Mouse (Mus musculus) embryonic facial prominence, embryonic 15.5 days (tissue): ENCODE measurements around the gene Abhd4. TPM values are rescaled to one million over a fixed set of nuclear protein-coding genes. Genes with fewer than 3 reads are reported as not detected.

Experiments used
- ATAC-seq: fragments of 200-750 bp; cut with Nextera tagmentation; 2 replicates; pipeline ENCODE4 v1.8.0; 2017; ENCODE audit warnings: low read depth, moderate TSS enrichment; ENCODE audit not compliant: insufficient number of reproducible peaks, low FRiP score, low TSS enrichment
- H3K27ac ChIP-seq: fragments of 300-500 bp; sonication (generic); replicated peaks from 2 replicates; pipeline ENCODE4 v1.5.1; 2015; ENCODE audit warnings: mild to moderate bottlenecking, inconsistent platforms
- H3K27me3 ChIP-seq: fragments of 300-500 bp; sonication (generic); 2 replicates; pipeline ENCODE4 v1.6.1; 2015; ENCODE audit warnings: inconsistent platforms
- H3K36me3 ChIP-seq: fragments of 300-500 bp; sonication (generic); 2 replicates; pipeline ENCODE4 v1.6.1; 2015; ENCODE audit warnings: mild to moderate bottlenecking, inconsistent platforms
- H3K4me1 ChIP-seq: fragments of 300-500 bp; sonication (generic); 2 replicates; pipeline ENCODE4 v1.6.1; 2015; ENCODE audit warnings: inconsistent platforms
- H3K4me2 ChIP-seq: fragments of 300-500 bp; sonication (generic); replicated peaks from 2 replicates; pipeline ENCODE4 v1.6.1; 2015; ENCODE audit warnings: mild to moderate bottlenecking, inconsistent platforms
- H3K4me3 ChIP-seq: fragments of 300-500 bp; sonication (generic); replicated peaks from 2 replicates; pipeline ENCODE4 v1.5.1; 2015; ENCODE audit warnings: mild to moderate bottlenecking, inconsistent platforms
- H3K9ac ChIP-seq: fragments of 300-500 bp; sonication (generic); 2 replicates; pipeline ENCODE4 v1.6.1; 2015; ENCODE audit warnings: inconsistent platforms
- H3K9me3 ChIP-seq: fragments of 300-500 bp; sonication (generic); replicated peaks from 2 replicates; pipeline ENCODE4 v1.6.1; 2016; ENCODE audit warnings: inconsistent platforms
- WGBS: fragments of 180-500 bp; shearing (Covaris S2); methylation state at CpG from one replicate; pipeline ENCODE4 v1.1.7; 2015; 5-methylcytosine and 5-hydroxymethylcytosine counted together
- polyA plus RNA-seq: library from polyadenylated mRNA; unstranded; fragments of >200 nt; fragmentation: Nextera tagmentation; extraction: Ambion mirVana; gene quantifications from 2 replicates; pipeline ENCODE4 v1.2.1, GENCODE M21; 2015

Gene Abhd4
- polyA plus RNA-seq, 1 experiment from 2014 or later, result 66.7 TPM

DNA sequence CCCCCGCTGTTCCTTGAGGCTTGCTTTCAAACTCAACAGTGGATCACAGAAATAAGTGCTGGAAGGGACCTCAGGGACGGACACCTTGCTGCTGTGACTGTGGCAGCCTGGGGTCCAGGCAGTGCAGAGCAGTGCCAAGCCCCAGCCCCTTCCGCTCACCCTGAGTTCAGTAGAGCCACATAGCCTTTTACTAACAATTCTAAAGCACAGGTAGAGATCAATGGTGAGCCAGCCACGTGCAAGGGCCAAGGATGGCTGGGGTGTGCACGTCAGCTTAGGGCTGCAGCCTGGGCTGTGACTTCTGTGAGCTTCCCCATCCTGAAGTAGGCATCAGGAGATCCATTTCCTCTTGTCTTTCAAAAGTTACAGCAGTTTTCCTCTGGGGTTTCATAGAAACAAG, 42.2 kb upstream of the Abhd4 start:
- Histone ChIP-seq H3K27ac (no peak overlapping the region), H3K9ac (no peak overlapping the region), H3K36me3 (no peaks in the 10 kb centered on the region), H3K27me3 (no peaks in the 10 kb centered on the region), H3K9me3 (no peaks in the 10 kb centered on the region), H3K4me3 (no peak overlapping the region), H3K4me2 (no peak overlapping the region), H3K4me1 (no peaks in the 10 kb centered on the region)
- WGBS, result 85% methylated on average over 5 of the region's 5 CpGs
- ATAC-seq, result no peak

DNA sequence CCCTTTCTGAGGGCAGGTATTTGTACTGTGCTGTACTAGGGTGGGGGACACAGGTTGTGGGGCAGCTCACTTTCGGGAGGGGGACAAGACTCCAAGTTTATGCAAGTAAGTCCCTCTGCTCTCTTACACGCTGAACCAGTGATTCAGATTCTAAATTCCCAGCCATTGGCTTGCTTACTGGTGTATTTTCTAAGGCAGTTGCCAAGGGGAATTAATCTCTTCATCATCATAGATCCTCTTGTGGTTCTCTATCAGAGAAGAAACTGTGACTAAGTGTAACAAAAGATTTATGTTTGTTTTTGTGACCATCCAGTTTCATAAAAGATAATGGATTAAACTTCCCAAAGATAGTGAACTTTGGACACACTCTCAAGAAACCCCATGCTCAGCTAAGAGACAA, 40.3 kb upstream of the Abhd4 start:
- Histone ChIP-seq H3K9me3 (no peaks in the 10 kb centered on the region), H3K4me1 (peaks cover 2% of the 10 kb centered on the region), H3K4me2 (no peak overlapping the region), H3K27ac (no peak overlapping the region), H3K27me3 (no peaks in the 10 kb centered on the region), H3K4me3 (no peak overlapping the region), H3K9ac (no peak overlapping the region), H3K36me3 (no peaks in the 10 kb centered on the region)
- 76% methylated on average over 2 of the region's 2 CpGs for WGBS
- ATAC-seq, result no peak

DNA sequence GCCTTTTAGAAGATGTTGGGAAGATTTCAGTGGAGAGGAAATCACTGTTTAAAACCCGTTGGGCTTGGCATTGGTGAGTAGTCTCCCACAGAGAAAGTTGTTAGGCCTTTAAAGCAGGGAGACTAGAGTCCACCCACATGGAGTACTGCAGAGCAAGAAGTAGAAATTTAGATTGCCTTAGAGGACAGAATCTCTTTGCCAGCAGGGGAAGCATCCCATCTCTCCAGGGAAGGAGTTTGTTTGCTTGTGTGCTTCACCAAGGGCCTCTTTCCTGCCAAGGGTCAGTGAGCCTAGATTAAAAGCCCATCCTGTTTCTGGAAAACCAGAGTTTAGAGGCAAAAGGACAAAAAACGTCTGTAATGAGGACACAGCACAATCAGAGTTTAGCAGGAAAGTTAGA, 39.5 kb upstream of the Abhd4 start:
- H3K4me3 ChIP-seq, result no peak overlapping the region
- 19% methylated on average over 2 of the region's 2 CpGs for WGBS

DNA sequence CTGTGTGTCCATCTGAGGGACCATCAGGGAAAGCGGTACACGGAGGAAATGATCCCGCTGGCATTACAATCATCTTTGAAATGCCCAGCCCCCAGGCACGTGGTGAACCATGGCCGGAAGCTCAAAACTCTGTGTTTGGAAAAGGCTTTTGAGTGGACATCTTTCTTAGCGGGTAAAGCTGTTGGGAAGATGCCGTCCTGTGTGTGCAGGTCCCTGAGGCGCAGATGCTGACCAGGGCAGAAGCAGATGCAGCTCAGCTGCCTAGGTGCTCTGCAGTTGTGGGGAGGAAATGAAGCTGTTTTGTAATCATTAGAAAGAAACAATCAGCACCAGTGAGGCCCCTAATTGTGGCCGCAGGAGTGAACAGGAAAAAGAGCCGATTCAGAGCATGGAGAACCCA, 39.1 kb upstream of the Abhd4 start:
- Histone ChIP-seq H3K4me1 (peaks cover 9% of the 10 kb centered on the region), H3K27ac (no peak overlapping the region), H3K4me3 (no peak overlapping the region), H3K9ac (no peak overlapping the region), H3K9me3 (no peaks in the 10 kb centered on the region), H3K27me3 (no peaks in the 10 kb centered on the region), H3K36me3 (no peaks in the 10 kb centered on the region), H3K4me2 (no peak overlapping the region)
- 62% methylated on average over 10 of the region's 10 CpGs for WGBS
- no peak for ATAC-seq

More for the DNA sequence above, 39.5 kb upstream of the Abhd4 start:
- Histone ChIP-seq H3K36me3 (no peaks in the 10 kb centered on the region), H3K27ac (no peak overlapping the region), H3K9me3 (no peaks in the 10 kb centered on the region), H3K4me1 (peaks cover 7% of the 10 kb centered on the region), H3K9ac (no peak overlapping the region), H3K27me3 (no peaks in the 10 kb centered on the region), H3K4me2 (no peak overlapping the region)
- ATAC-seq, result no peak

DNA sequence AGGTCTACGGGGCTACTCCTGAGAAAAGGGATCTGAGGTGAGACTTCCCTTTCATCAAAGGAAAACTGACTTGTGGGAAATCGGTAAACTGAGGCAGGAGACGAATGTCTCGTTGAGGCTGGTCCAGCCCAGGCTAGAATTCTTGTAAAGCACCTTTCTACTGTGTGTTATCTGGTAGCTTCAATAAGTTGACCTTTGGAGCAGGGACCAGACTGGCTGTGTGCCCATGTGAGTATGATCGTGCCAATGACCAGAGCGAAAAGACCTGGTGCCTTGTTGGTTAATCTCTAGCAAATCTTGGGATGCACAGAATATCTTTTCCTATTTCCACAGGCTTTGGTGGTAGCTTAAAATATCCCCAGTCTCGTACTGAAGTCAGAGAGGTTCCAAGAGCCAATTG, 37.9 kb upstream of the Abhd4 start:
- Histone ChIP-seq H3K9ac (no peak overlapping the region), H3K4me1 (peaks cover 9% of the 10 kb centered on the region), H3K9me3 (no peaks in the 10 kb centered on the region), H3K4me2 (no peak overlapping the region), H3K4me3 (no peak overlapping the region), H3K27me3 (no peaks in the 10 kb centered on the region), H3K27ac (no peak overlapping the region), H3K36me3 (no peaks in the 10 kb centered on the region)
- no peak for ATAC-seq
- WGBS, result 81% methylated on average over 7 of the region's 7 CpGs

DNA sequence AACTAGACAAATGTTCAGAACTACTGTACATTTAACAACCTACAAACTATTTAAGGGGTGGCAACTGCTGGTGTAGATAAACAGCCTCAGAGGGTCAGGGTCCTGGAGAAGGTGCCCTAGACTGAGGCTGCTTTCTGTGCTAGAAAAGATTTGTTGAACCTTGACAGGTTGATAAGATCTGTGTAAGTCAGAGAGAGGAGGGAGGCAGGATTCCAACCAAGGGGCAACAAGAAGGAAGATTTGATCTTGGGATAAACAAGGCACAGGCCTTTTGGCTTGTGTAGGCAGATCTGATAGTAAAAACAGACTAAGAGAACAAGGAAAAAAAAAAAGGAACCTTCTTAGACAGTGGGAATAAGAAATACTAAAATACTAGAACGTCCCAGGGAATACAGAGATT, 35.8 kb upstream of the Abhd4 start:
- Histone ChIP-seq H3K36me3 (no peaks in the 10 kb centered on the region), H3K4me3 (no peak overlapping the region), H3K4me1 (peaks cover 9% of the 10 kb centered on the region), H3K9me3 (no peaks in the 10 kb centered on the region), H3K4me2 (no peak overlapping the region), H3K27ac (no peak overlapping the region), H3K9ac (no peak overlapping the region), H3K27me3 (no peaks in the 10 kb centered on the region)
- 28% methylated on average over 1 of the region's 1 CpGs for WGBS
- no peak for ATAC-seq

DNA sequence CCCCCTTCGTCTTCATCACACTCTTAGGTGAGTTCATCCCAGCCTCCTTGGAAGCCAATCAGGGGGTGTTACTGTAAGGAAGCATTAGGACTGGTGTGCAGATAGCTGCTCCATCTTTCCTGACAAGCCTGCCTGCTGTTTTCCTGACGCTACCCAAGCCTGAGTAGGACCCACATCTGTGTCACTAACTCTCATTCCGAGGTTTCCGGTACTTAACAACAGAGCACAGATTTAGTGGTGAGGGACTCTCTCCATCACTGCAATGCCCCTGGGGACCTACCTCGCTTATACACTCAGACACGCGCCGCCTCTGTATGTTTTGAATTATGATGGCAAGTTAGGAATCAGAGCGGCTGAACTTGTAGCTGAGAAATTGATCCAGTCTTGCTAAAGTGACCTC, 35.3 kb upstream of the Abhd4 start:
- WGBS, result 29% methylated on average over 9 of the region's 9 CpGs
- ATAC-seq, result no peak
- H3K4me1 ChIP-seq, result peaks cover 9% of the 10 kb centered on the region
- H3K9me3 ChIP-seq, result no peaks in the 10 kb centered on the region
- H3K4me2 ChIP-seq, result no peak overlapping the region
- no peak overlapping the region for H3K4me3 ChIP-seq
- H3K27ac ChIP-seq, result no peak overlapping the region
- H3K36me3 ChIP-seq, result no peaks in the 10 kb centered on the region
- H3K9ac ChIP-seq, result no peak overlapping the region
- no peaks in the 10 kb centered on the region for H3K27me3 ChIP-seq

DNA sequence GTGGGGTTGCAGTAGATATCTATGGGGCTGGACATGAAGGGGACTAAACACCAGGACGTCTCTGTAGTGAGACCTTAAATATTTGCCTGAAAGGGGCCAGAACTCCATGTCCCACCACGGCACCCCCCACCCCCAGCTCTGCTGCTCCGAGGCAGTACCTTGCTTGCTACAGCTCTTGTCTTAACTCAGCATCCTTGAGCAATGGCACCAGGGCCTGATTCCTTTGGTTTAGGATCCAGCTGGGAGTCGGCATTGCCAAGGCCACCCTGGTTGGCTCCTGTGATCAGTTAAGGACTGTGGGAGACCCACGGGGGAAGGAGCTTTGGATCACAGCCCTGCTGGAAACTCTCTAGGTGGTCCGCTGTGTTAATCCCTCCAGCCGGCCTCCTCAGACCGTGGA, 34.7 kb upstream of the Abhd4 start:
- Histone ChIP-seq H3K9ac (no peak overlapping the region), H3K27ac (no peak overlapping the region), H3K4me3 (no peak overlapping the region), H3K36me3 (no peaks in the 10 kb centered on the region), H3K4me1 (peaks cover 9% of the 10 kb centered on the region), H3K9me3 (no peaks in the 10 kb centered on the region), H3K27me3 (no peaks in the 10 kb centered on the region), H3K4me2 (no peak overlapping the region)
- no peak for ATAC-seq
- WGBS, result 28% methylated on average over 8 of the region's 8 CpGs

DNA sequence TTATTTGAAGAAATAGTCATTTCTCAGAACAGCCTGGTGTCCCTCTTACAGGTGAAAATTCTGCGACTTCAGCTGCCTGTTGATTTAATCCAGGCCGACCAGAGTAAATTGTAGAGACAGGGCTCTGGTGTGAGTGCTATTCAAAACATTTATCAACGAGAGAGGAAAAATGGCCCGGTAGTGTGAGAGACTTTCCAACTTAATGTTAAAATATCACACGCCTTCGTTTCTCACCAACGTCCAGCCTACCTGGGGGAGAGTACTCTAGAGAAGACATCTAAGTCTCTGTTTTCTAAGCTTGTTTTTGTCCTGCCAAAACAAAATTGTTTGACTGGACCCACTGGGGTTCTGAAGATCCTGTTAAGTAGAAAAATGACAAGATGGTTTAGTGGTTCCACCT, 34.1 kb upstream of the Abhd4 start:
- WGBS, result 73% methylated on average over 7 of the region's 7 CpGs
- Histone ChIP-seq H3K4me3 (no peak overlapping the region), H3K9me3 (no peaks in the 10 kb centered on the region), H3K27me3 (no peaks in the 10 kb centered on the region), H3K36me3 (no peaks in the 10 kb centered on the region), H3K4me1 (peaks cover 13% of the 10 kb centered on the region), H3K4me2 (no peak overlapping the region), H3K9ac (no peak overlapping the region), H3K27ac (no peak overlapping the region)
- no peak for ATAC-seq

DNA sequence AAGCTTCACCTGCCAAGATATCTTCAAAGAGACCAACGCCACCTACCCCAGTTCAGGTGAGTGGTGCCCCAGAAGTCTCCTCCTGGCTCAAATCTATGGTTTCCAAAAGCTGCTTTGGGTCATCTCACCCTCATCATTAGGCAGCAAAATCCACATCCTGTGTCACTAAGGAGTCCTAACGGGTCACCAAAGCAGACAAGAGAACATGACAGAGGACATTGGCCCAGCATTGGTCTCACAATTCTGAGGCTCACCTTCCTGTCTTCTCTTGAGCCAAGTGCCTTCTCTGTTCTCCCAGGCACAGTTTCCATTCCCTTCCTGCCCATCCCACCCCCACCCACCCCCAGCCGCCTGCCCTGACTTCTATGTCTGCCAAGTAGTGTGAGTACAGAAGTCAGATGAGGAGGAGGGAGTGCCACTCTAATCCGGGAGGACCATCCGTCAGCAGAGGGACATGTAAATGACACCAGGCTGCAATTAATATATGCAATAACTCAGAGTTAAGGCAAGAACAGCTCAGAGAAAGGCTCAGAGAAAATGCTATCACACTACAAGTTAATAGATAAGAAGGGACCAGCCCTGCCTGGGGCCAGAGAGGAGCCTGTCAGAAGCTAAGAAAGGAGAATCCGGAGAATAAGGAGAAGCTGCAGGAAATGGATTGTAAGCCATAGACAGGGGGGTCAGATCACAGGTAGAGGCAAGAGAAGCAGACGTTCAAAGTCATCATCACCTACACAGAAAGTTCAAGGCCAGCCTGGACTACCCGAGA, 33.1 kb upstream of the Abhd4 start:
- Histone ChIP-seq H3K36me3 (no peaks in the 10 kb centered on the region), H3K9me3 (no peaks in the 10 kb centered on the region), H3K9ac (no peak overlapping the region), H3K27ac (no peak overlapping the region), H3K4me3 (no peak overlapping the region), H3K4me1 (peaks cover 17% of the 10 kb centered on the region), H3K27me3 (no peaks in the 10 kb centered on the region), H3K4me2 (no peak overlapping the region)
- no peak for ATAC-seq
- 70% methylated on average over 8 of the region's 8 CpGs for WGBS

DNA sequence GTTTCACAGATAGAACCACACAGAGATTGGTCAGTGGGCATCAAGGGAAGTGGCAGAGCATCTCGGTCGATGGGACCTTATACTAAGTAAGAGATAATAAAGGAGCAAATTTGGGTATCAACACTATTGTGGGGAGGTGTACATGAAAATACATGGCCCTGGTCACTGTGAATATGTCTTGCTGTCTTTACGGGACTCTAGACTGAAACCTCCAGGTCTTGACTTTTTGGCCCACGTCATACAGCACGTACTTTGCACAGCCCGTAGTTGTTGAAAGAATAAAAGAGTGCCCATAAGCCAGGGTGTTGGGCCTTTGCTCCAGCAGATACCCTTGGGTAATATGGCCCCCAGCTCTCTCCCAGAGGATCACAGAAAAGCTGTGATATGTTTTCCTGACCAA, 32.3 kb upstream of the Abhd4 start:
- Histone ChIP-seq H3K4me1 (peaks cover 17% of the 10 kb centered on the region), H3K9me3 (no peaks in the 10 kb centered on the region), H3K27me3 (no peaks in the 10 kb centered on the region), H3K36me3 (no peaks in the 10 kb centered on the region), H3K27ac (no peak overlapping the region), H3K4me3 (no peak overlapping the region), H3K4me2 (no peak overlapping the region), H3K9ac (no peak overlapping the region)
- no peak for ATAC-seq
- WGBS, result 93% methylated on average over 6 of the region's 6 CpGs

DNA sequence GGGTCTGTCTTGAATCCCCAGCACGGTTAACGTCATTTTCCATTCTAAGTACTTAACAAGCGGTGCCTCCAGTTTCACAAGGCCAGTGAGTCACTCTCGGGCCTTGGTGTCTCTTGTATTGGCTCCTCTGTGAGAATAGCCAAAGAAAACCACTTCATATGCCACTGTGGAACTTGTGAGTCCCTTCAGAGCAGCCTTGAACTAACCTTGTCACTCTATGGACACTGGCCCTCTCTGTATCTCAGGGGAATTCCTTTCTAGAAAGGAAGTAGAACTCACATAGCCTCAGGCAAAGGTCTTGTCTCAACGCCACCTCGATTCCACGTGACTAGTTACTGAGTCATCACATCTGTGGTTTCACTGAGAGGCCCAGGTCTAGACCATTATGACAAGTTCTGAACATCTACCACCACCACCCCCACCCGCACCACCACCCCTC, 31.7 kb upstream of the Abhd4 start:
- H3K4me2 ChIP-seq, result no peak overlapping the region
- ATAC-seq, result no peak
- H3K36me3 ChIP-seq, result no peaks in the 10 kb centered on the region
- H3K4me1 ChIP-seq, result peaks cover 18% of the 10 kb centered on the region
- no peak overlapping the region for H3K27ac ChIP-seq
- H3K9ac ChIP-seq, result no peak overlapping the region
- no peaks in the 10 kb centered on the region for H3K9me3 ChIP-seq
- H3K4me3 ChIP-seq, result no peak overlapping the region
- H3K27me3 ChIP-seq, result no peaks in the 10 kb centered on the region
- WGBS, result 57% methylated on average over 8 of the region's 8 CpGs
